Mouse (Mus musculus): ENCODE measurements around the gene Traf3ip1. TPM values are rescaled to one million over a fixed set of nuclear protein-coding genes. Genes with fewer than 3 reads are reported as not detected.

The Traf3ip1 gene
- polyA plus RNA-seq, 1 experiment: 6.8 TPM

GRCm38 (mm10) chr1:91453932-91454331, 40.5 kb upstream of the Traf3ip1 start:
- TF ChIP-seq POLR2A (IDR thresholded peaks at IDR 0.05; ENCODE audit: borderline replicate concordance, control insufficient read depth, low read depth, low read length) (no peak), CTCF (IDR thresholded peaks at IDR 0.05; ENCODE audit: control insufficient read depth, insufficient read depth, low read length) (no peak)
- Histone ChIP-seq H3K27ac (ENCODE audit: control insufficient read depth, insufficient read depth, low read depth, low read length, poor library complexity) (no peak overlapping the region), H3K4me1 (ENCODE audit: control insufficient read depth, insufficient read depth, low read length) (peaks cover 2% of the 10 kb centered on the region; the same call in 1 of the 2 replicates), H3K4me3 (replicated peaks; ENCODE audit: control insufficient read depth, low read depth, low read length) (no peak overlapping the region)
- WGBS: 61% methylated on average over 9 of the region's 9 CpGs

- WGBS: 64% methylated on average over 3 of the region's 3 CpGs
- no peak overlapping the region for H3K4me3 ChIP-seq (replicated peaks; ENCODE audit: control insufficient read depth, low read depth, low read length)
- peaks cover 2% of the 10 kb centered on the region; the same call in 1 of the 2 replicates for H3K4me1 ChIP-seq (ENCODE audit: control insufficient read depth, insufficient read depth, low read length)
- no peak for TF ChIP-seq CTCF (IDR thresholded peaks at IDR 0.05; ENCODE audit: control insufficient read depth, insufficient read depth, low read length)
- no peak overlapping the region for H3K27ac ChIP-seq (ENCODE audit: control insufficient read depth, insufficient read depth, low read depth, low read length, poor library complexity)
Observed at GRCm38 (mm10) chr1:91454366-91454765, 40.1 kb upstream of the Traf3ip1 start.

- peaks cover 2% of the 10 kb centered on the region; the same call in 1 of the 2 replicates for H3K4me1 ChIP-seq (ENCODE audit: control insufficient read depth, insufficient read depth, low read length)
- H3K27ac ChIP-seq (ENCODE audit: control insufficient read depth, insufficient read depth, low read depth, low read length, poor library complexity): no peak overlapping the region
- no peak for TF ChIP-seq POLR2A (IDR thresholded peaks at IDR 0.05; ENCODE audit: borderline replicate concordance, control insufficient read depth, low read depth, low read length)
- TF ChIP-seq CTCF (IDR thresholded peaks at IDR 0.05; ENCODE audit: control insufficient read depth, insufficient read depth, low read length): no peak
- no peak overlapping the region for H3K4me3 ChIP-seq (replicated peaks; ENCODE audit: control insufficient read depth, low read depth, low read length)
- 77% methylated on average over 3 of the region's 3 CpGs for WGBS
Observed at GRCm38 (mm10) chr1:91454927-91455326, 39.5 kb upstream of the Traf3ip1 start.

GRCm38 (mm10) chr1:91455661-91456161, 38.7 kb upstream of the Traf3ip1 start:
- no peak overlapping the region for H3K4me3 ChIP-seq (replicated peaks; ENCODE audit: control insufficient read depth, low read depth, low read length)
- TF ChIP-seq POLR2A (IDR thresholded peaks at IDR 0.05; ENCODE audit: borderline replicate concordance, control insufficient read depth, low read depth, low read length) (no peak), CTCF (IDR thresholded peaks at IDR 0.05; ENCODE audit: control insufficient read depth, insufficient read depth, low read length) (no peak)
- WGBS: 80% methylated on average over 7 of the region's 7 CpGs
- H3K4me1 ChIP-seq (ENCODE audit: control insufficient read depth, insufficient read depth, low read length): peaks cover 2% of the 10 kb centered on the region; the same call in 1 of the 2 replicates
- H3K27ac ChIP-seq (ENCODE audit: control insufficient read depth, insufficient read depth, low read depth, low read length, poor library complexity): peak overlapping the region; percentile 70

- Histone ChIP-seq H3K27ac (ENCODE audit: control insufficient read depth, insufficient read depth, low read depth, low read length, poor library complexity) (peak overlapping the region; percentile 70), H3K4me1 (ENCODE audit: control insufficient read depth, insufficient read depth, low read length) (peaks cover 2% of the 10 kb centered on the region; the same call in 1 of the 2 replicates), H3K4me3 (replicated peaks; ENCODE audit: control insufficient read depth, low read depth, low read length) (no peak overlapping the region)
- TF ChIP-seq POLR2A (IDR thresholded peaks at IDR 0.05; ENCODE audit: borderline replicate concordance, control insufficient read depth, low read depth, low read length) (no peak), CTCF (IDR thresholded peaks at IDR 0.05; ENCODE audit: control insufficient read depth, insufficient read depth, low read length) (no peak)
- WGBS: 10% methylated on average over 11 of the region's 11 CpGs
Observed at GRCm38 (mm10) chr1:91456301-91456801, 38.1 kb upstream of the Traf3ip1 start.

- TF ChIP-seq CTCF (IDR thresholded peaks at IDR 0.05; ENCODE audit: control insufficient read depth, insufficient read depth, low read length) (no peak), POLR2A (IDR thresholded peaks at IDR 0.05; ENCODE audit: borderline replicate concordance, control insufficient read depth, low read depth, low read length) (no peak)
- peaks cover 2% of the 10 kb centered on the region; the same call in 1 of the 2 replicates for H3K4me1 ChIP-seq (ENCODE audit: control insufficient read depth, insufficient read depth, low read length)
- peak overlapping the region; percentile 23; the same call in 1 of the 2 replicates for H3K27ac ChIP-seq (ENCODE audit: control insufficient read depth, insufficient read depth, low read depth, low read length, poor library complexity)
- H3K4me3 ChIP-seq (replicated peaks; ENCODE audit: control insufficient read depth, low read depth, low read length): no peak overlapping the region
- WGBS: 78% methylated on average over 4 of the region's 4 CpGs
Observed at GRCm38 (mm10) chr1:91457116-91457515, 37.3 kb upstream of the Traf3ip1 start.

- Histone ChIP-seq H3K4me1 (ENCODE audit: control insufficient read depth, insufficient read depth, low read length) (peaks cover 2% of the 10 kb centered on the region; the same call in 1 of the 2 replicates), H3K27ac (ENCODE audit: control insufficient read depth, insufficient read depth, low read depth, low read length, poor library complexity) (no peak overlapping the region), H3K4me3 (replicated peaks; ENCODE audit: control insufficient read depth, low read depth, low read length) (no peak overlapping the region)
- TF ChIP-seq CTCF (IDR thresholded peaks at IDR 0.05; ENCODE audit: control insufficient read depth, insufficient read depth, low read length) (no peak), POLR2A (IDR thresholded peaks at IDR 0.05; ENCODE audit: borderline replicate concordance, control insufficient read depth, low read depth, low read length) (no peak)
- WGBS: 33% methylated on average over 5 of the region's 5 CpGs
Observed at GRCm38 (mm10) chr1:91457698-91458097, 36.7 kb upstream of the Traf3ip1 start.

GRCm38 (mm10) chr1:91458223-91458861, 36.1 kb upstream of the Traf3ip1 start:
- WGBS: 16% methylated on average over 8 of the region's 8 CpGs
- peak overlapping the region; percentile 63 for H3K4me3 ChIP-seq (replicated peaks; ENCODE audit: control insufficient read depth, low read depth, low read length)
- peak overlapping the region; percentile 84 for H3K27ac ChIP-seq (ENCODE audit: control insufficient read depth, insufficient read depth, low read depth, low read length, poor library complexity)
- TF ChIP-seq POLR2A (IDR thresholded peaks at IDR 0.05; ENCODE audit: borderline replicate concordance, control insufficient read depth, low read depth, low read length): no peak
- TF ChIP-seq CTCF (IDR thresholded peaks at IDR 0.05; ENCODE audit: control insufficient read depth, insufficient read depth, low read length): no peak
- H3K4me1 ChIP-seq (ENCODE audit: control insufficient read depth, insufficient read depth, low read length): peaks cover 2% of the 10 kb centered on the region; the same call in 1 of the 2 replicates
